Mouse (Mus musculus): Measurements from ENCODE around the gene Rps6.

DNA sequence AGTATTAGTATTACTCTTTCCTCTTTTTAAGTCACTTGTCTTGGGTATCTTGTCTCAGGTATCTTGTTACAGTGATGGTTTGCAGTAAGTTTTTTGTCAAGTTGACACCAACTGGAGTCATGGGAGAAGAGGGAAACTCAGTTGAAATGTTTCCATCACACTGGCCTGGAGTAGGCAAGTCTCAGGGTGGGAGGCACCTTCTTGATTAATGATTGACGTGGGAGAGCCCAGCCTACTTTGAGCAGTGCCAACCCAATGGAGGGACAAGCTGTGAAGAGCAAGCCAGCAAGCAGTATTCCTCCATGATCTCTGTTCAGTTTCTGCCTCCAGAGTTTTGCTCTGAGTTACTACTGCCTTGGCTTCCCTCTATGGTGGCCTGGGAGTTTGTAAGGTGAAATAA, 48.7 kb upstream of the Rps6 start:
- TF ChIP-seq CTCF (conservative IDR thresholded peaks at IDR 0.05; ENCODE audit: low read length) = no peak
- TF ChIP-seq POU5F1 (IDR thresholded peaks at IDR 0.05; ENCODE audit: borderline replicate concordance, low read length) = no peak

Data from E14TG2a.4 (cell line).